In genomic region chr9:88073165-88073564, GRCm38 (mm10) we compare ENCODE assay signal across 10 mouse cellular contexts.
DNase-seq lines count a peak whose midpoint lies in the region; ATAC-seq and TF ChIP-seq lines count a peak whose summit lies in the region.
"Had no signal": no experiment of that assay in that cellular context is flagged by ENCODE, and none has a peak within 500 bp of the region (broad histone marks: within the 10 kb centered on the region; RNA-seq: fewer than 3 reads in every experiment).

No protein-coding gene starts in this region.

- peaks cover 5% of the 10 kb centered on the region; the same call in 1 of the 2 replicates for H3K4me1 ChIP-seq in kidney, embryonic 16.5 days (ENCODE audit: insufficient read depth, low read length)

- TF ChIP-seq CTCF in left cerebral cortex, adult 2 months (IDR thresholded peaks at IDR 0.05): peak; percentile 76

- H3K27me3 ChIP-seq in kidney, embryonic 16.5 days (ENCODE audit: insufficient read depth, low read length): no peaks in the 10 kb centered on the region
- H3K27me3 ChIP-seq: embryonic facial prominence, embryonic 12.5 days had no signal

- ATAC-seq in kidney, embryonic 16.5 days (ENCODE audit: low FRiP score, low TSS enrichment): no peak

- peak; percentile 21 for DNase-seq in kidney, adult 18-20 months
- peak; percentile 80 for DNase-seq in NIH3T3 (ENCODE audit: low read depth)
- DNase-seq in cerebellum, adult 8-10 months: peak; percentile 13
- DNase-seq in frontal cortex, postnatal 36 days (ENCODE audit: low spot score in 2 of 2): peak; percentile 51 to 67
- DNase-seq in left cerebral cortex, adult 2 months (ENCODE audit: extremely low spot score in 1 of 2, low spot score in 2 of 2): peak; percentile 57 to 60
- peak; percentile 53 for DNase-seq in retina, postnatal 1 day
- no peak for DNase-seq in urinary bladder, adult 2 months (ENCODE audit: low spot score)

- H3K4me3 ChIP-seq in kidney, embryonic 16.5 days (ENCODE audit: low read length): no peak overlapping the region
- H3K4me3 ChIP-seq in left cerebral cortex, adult 2 months: no peak overlapping the region
- H3K4me3 ChIP-seq: embryonic facial prominence, embryonic 12.5 days had no signal

- H3K36me3 ChIP-seq in kidney, embryonic 16.5 days (ENCODE audit: insufficient read depth, low read length): no peaks in the 10 kb centered on the region
- H3K36me3 ChIP-seq: embryonic facial prominence, embryonic 12.5 days had no signal

- WGBS in kidney, embryonic 16.5 days: 19% methylated on average over 6 of the region's 6 CpGs

- intact Hi-C loops in left cerebral cortex, adult 2 months (cut with DNase I): loop anchor here (5.0 to 10.0 kb wide), 2 partner anchors 366 to 658 kb away; no protein-coding TSS in a partner anchor

- no peak overlapping the region for H3K9ac ChIP-seq in kidney, embryonic 16.5 days (replicated peaks; ENCODE audit: low read length)
- H3K9ac ChIP-seq: embryonic facial prominence, embryonic 12.5 days had no signal

- H3K9me3 ChIP-seq in kidney, embryonic 16.5 days (ENCODE audit: low read length): no peaks in the 10 kb centered on the region
- H3K9me3 ChIP-seq: embryonic facial prominence, embryonic 12.5 days had no signal

- no peak overlapping the region for H3K4me2 ChIP-seq in kidney, embryonic 16.5 days (replicated peaks; ENCODE audit: low read depth, low read length)
- H3K4me2 ChIP-seq: embryonic facial prominence, embryonic 12.5 days had no signal

- no peak overlapping the region for H3K27ac ChIP-seq in kidney, embryonic 16.5 days (ENCODE audit: low read length)
- H3K27ac ChIP-seq in left cerebral cortex, adult 2 months: no peak overlapping the region
- H3K27ac ChIP-seq: embryonic facial prominence, embryonic 12.5 days; macrophage had no signal
